Mouse (Mus musculus) WW6 (cell line): Measurements from ENCODE around the gene Syt12.
"Not testable (repeated sequence)": the region's sequence is repeated elsewhere in the genome, so short reads cannot be mapped to it uniquely, and the experiment has no call there.

Source experiments
- DNase-seq: peaks from one replicate; pipeline ENCODE4 v3.0.0-alpha.2; 2013; ENCODE audit warnings: low read depth, low spot score

The Syt12 gene

DNA sequence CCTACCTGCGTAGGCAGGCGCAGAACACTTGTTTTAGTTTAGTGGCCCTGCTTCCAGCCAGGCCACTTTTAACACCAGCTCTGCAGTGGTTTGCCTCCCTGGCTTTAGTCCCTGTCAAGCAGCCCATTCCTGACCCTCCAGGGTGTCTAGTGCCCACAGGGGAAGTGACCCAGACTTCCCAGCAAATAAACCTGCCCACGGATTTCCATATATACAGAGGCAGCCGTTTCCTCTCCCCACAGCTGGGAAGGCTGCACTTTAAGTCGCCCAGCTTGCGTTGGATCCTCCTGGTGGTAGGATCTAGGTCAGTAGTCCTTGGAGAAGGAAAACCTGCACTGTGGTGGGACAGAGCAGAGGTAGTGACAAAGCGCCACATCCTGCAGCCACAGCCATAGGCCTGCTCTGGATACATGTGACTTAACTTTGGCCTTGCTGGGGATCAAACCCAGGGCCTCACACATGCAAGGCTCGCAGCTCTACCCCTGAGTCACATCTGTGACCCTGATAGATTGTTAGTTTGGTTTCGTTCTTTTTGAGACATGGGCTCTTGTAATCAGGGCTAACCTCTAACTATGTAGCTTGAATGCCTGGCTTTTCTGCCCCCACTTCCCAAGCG lies 13.9 kb upstream of the Syt12 start:
- DNase-seq: no peak

DNA sequence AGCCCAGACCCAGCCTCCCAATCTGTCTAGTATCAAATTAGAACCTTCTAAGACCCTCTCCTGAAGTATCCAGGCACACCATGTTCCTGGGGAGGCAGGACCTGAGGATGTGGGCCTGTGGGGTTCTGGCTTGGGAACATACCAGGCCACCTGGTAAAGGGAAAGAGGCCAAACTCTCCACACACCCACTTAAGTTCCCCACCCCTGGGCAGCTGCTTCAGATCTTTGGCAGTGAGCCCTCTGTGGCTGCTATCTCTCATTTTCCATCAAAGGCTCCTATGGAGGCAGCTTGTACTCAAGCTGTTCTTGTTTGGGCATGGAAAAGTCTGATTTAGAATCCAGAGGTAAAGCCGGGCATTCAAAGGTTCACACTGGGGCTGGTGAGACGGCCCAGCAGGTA lies 10.6 kb upstream of the Syt12 start:
- DNase-seq: no peak

DNA sequence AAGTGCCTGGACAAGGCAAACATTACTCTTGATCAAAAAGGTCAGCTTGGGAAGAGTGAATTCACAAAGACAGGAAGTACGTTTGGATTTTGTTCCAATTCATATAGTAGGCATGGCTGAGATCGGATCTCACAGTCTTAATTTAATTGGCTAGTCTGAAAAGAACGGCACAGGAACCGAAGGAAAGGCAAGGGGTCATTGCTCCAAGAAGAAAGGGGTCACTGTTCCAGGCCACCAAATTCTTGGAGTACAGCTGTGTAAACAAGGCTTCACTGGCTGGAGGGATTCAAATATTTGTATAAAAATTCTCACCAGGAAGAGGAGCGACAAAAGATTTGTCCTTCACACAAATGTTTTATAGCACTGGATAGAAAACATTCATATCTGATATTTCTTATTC lies 7.8 kb upstream of the Syt12 start:
- DNase-seq: no peak

DNA sequence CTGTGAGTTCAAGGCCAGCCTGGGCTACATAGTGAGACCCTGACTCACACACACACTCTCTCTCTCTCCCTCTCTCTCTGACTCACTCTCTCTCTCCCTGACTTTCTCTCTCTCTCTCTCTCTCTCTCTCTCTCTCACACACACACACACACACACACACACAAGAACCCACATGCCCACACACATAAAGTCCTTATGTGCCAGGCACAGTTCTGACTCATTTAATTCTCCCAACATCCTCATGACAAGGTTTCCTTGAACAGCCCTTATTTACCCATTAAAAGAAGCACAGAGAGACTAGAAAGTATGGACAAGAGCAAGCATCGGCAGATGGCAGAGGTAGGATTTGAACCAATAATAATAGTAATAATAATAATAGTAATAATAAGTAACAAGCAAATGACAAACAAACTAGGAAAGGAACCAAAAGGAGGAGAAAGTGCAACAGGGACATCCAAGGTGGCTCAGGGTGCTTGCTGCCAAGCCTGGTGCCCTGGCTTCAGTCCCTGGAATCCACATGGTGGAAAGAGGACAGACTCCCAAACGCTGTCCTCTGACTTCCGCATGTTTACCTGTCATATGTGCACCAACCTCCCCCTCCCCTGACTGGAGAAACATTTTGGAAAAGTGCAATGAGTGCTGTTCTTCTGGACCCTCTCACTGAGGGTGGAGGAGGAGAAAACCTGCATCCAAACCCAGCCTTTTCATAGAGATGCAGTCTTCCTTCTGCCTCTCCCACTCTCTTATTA lies 5.0 kb upstream of the Syt12 start:
- DNase-seq: no peak

DNA sequence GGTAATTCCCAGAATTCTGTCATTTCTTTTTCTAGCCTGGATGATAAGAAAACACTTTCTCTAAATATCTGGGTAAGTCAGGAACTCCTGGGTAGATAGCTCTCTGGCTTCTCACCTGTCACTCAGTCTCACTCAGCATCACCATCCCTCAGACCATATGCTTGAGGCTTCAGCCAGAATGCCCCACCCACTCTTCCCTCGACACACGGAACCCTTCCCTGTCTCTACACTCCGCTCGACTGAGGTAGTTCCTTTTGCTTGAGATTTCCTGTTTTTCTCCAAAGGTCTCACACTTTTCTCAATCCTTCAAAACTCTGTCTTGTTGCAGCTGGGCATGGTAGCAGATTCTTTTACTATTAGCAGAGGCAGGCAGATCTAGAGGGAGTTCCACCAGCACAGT lies 4.1 kb upstream of the Syt12 start:
- no peak for DNase-seq

DNA sequence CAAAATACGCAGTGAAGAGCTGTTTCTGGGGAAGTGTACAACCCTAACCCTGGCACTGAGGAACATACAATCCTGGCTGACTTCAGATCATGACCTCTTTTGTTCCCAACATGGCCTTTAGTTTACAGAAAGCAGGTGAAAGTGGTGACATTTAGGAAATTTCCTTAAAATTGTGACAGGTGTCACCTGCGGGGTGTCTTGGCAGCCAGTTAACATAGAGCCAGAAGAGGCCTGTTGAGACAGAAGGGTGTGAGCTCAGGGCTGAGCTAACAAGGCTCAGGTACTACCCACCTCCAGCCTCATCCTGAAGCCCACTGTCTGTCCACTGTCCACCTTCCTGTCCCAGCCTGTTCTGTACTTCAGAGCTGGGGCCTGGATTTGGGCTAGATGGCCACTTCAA lies 2.8 kb upstream of the Syt12 start:
- no peak for DNase-seq

DNA sequence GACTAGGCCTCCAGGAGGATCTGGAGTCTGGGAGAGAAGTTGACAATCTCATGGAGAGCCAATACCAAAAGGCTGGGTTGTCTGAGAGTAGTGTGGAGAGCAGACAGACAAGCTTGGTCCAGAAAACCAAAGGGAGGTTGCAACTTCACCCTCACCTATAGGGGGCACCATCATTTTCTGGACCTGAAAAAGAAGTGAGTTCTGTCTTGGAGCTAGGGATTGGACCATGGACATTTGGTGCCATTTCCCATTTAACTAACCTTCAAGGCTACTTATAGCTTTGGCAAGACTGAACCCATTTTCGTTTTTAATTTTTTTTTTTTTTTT lies 906 bp upstream of the Syt12 start:
- no peak for DNase-seq

DNA sequence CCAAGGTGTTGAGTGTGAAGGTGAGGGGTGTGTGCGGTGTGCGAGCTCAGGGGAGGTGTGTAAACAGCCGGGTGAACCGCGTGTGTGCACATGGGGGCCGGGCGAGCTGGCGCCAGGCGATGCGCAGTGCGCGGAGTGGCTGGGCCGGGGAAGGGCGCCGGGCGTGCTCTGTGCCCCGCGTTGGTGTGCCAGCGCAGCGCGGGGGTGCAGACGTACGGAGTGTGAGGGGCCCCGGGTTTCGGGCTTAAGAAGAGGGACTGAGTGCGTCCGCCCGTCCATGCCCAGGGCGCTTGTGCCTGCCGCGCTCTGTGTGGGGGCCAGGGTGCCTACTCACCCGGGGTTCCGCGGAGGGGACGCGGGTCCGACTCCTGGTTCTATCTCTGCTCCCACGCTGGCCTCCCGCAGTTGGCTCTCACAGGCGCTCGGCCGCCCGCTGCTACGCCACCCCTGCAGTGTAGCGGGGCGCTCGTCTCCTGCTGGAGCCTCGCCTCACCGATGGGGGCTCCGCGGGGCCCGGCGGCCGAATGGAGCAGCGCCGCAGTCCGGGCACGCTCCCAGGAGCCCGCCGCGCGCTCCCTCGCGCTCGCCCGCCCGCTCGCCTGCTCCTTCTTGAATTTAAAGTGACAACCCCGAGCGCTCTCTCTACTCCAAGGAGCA lies 518 bp downstream of the Syt12 start:
- DNase-seq: no peak

DNA sequence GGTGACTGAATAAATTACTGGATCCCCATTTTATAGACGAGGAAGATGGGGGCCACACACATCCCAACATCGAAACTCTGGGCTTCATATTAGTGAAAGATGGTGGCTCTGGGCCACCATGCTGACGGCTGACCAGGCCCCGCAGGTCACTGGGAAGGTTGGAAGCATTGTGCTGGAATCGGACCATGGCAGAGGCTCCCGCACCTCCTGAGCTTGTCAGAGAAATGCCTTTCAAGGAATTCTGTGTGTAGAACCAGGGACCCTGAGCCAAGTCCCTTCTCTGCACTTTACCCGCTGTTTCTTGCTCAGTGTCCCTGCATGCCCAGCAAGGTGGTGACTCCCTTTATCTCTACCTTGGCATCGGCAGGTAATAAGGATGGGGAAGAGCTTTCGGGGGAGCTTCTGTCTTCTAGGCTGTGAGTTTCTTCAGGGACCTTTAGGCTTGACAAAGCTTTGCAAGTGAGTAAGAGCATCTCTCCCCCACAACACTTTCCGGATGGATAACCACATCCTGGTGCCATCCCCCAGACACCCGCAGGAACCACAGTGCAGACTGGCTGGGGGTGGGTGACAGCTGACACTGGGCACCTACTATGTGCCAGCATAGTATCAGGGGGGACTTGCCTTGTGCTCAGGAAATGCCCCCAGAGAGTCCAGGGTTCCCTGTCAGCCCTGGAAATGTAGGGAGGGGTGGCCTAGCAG lies 1.9 kb downstream of the Syt12 start:
- no peak for DNase-seq

DNA sequence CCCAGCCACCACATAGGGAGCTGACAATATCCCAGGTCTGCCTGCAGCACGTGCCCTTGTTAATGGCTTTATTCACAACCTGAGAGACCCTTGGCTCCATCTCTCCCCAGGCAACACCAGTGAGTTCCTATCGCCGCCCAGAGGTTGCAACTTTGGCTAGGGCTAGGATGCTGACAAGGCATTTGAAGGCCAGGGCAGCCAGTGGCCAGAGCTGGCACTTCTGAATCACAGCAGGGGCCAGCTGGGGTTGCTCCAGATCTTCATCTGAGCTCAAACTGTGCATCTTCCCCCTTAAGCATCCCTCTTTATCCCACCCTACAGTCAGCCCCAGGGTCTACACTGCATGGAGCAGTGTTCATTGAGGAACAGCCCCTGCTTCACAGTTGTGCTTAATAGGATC lies 2.5 kb downstream of the Syt12 start:
- no peak for DNase-seq

DNA sequence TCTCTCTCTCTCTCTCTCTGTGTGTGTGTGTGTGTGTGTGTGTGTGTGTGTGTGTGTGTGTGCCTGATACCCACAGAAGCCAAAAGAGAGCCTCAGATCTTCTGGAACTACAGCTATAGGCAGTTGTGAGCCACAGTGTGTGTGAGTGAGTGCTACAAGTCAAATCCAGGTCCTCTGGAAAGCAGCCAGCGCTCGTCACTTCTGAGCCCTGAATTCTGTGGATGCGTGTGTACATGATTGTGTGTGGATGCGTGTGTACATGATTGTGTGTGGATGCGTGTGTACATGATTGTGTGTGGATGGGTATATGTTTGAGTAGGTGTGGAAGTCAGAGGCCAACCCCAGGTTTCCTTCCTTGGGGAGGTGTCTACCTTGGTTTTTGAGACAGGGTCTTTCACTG lies 3.7 kb downstream of the Syt12 start:
- no peak for DNase-seq

DNA sequence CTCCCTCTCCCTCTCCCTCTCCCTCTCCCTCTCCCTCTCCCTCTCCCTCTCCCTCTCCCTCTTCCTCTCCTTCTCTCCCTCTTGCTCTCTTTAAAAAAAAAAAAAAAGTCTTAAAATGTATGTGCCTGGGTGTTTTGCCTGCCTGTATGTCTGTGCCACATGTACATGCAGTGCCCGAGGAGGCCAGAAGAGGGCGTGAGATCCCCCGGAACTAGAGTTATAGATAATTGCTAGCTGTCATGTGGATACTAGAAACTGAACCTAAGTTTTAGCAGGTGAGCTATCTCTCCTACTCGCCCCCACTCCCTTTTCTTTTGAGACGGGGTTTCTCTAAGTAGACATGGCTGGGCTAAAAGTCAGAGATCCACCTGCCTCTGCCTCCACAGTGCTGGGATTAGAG lies 8.9 kb downstream of the Syt12 start:
- DNase-seq: no peak

DNA sequence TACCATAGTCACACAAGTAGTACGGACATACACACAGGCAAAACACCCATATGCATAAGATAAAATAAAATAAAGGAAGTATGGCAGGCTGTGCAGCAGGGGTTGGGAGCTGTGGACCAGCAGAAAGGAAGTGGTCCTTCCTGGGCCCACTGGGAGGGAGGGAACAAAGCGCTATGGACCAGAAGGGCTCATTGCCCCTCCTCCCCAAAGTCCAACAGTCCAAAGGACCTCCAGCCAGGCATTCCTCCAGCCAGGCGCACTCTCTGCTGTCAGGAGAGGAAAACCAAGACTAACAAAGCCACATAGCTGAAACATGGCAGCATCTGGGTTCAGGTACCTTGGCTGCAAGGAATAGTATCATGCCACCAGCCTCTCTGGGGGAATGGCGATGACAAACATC lies 12.6 kb downstream of the Syt12 start:
- DNase-seq: no peak

DNA sequence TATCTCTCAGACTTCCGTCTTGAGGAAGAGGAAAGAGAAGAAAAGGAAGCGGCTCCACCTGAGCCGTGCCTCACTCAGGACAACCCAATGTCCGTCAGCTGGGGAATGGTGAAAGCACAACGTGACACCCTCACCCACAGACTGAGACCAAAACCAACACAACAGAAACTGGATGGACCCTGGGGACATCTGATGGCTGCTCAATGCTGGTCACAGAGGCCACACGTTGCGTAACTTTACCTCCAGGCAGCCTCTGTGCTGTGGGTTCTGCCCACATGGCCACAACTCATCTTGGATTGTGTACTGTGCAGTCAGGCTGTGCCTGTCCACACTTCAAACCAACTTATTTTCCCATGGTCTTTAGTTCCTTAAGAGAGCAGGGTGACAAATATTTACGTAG lies 15.3 kb downstream of the Syt12 start:
- no peak for DNase-seq

DNA sequence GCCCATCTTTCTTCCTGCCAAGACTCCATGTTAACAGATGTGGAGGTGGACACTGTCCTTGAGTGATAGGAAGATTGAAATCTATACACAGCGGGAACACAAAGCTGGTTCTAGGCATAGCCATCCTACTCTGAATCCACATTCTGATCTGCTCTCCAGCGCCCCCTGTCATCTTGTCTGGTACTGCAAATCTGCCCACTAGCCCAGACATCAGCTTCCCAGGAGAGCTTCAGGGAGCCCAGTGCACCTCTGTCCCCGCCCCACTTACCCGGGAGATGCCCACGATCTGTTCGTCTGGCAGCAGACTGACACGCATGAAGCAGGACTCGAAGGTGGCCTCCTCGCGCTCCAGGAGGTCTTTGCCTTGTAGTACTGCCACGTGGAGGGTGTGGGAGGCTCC lies 21.0 kb downstream of the Syt12 start:
- DNase-seq: no peak

DNA sequence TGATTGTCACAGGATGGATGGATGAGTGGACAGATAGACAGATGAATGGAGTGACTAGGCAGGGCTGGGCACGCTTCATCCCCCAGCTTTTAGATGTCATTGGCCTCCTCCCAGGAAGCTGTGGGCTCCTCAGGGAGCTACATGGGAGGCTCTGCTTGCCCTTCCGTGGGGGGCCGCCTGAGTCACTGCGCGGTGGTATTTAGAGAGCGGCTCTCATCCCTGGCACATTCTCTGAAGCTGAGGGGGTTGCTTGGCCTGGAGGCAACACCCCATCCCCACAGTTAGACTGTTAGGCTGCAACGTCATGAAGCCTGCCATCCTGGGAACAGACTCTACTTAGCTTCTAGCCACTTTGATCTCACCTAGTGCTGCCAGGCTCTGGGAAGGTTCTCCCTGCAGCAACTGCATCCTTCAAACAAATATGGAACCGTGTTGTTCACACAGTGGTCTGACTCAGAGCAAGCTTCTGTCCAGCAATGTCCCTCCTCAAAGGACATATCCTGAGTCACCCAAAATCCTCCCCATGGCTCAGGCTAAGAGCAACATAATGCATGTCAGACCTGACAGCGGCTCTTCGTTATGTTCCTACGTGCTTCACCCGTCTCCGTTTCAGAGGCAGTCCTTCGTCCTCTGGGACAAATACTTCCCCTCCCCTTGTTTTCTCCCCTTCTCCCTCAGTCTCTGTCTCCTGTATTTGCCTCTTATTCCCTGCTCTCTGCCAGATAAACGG lies 22.0 kb downstream of the Syt12 start:
- DNase-seq: no peak

DNA sequence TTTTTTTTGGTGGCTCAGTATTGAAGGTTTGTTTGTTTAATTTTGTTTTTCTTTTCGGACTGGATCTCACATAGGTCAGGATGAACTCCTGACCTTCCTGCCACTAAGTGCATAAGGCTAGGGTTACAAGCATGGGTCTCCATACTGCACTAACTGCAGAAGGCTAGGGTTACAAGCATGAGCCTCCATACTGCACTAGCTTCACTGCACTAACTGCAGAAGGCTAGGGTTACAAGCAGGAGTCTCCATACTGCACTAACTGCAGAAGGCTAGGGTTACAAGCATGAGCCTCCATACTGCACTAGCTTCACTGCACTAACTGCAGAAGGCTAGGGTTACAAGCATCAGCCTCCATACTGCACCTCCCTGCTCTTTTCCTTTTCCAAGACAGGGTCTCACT lies 23.2 kb downstream of the Syt12 start:
- not testable (repeated sequence) for DNase-seq

DNA sequence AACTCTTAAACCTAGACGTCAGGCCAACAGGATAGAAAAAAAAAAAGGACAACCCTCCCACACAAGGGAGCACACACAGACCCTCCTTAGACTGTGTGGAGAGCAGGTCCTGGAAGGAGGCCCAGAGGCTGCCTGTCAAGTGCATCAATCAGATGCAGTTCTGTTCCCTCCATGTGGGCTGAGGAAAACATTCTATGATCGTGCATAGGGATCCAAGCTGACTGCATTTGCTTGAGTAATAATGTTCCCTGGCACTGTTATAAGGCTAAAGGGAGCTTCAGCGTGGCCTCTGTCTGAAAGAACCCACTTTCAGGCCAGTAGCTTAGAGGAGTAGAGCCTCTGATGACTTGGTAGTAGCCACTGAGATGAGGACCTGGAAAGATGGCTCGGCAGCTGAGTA lies 24.7 kb downstream of the Syt12 start:
- no peak for DNase-seq

DNA sequence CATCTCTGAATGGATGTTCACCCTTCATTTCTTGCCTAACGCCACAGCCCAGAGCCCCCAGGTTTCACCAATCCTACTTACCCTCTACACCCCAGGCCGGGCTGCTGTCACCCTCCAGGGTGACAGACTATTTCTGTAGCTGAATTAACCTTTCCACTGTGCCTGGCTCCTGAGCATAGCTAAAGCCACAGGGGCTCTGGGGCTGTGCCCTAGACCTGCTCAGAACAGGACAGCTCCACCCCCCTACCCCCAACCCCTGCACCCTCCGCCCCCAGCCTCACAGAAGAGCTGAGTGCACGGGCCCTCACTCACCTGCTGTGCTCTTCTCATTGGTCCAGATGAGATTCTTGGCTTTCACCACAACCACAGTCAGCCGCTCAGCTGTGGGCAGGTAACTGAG lies 25.3 kb downstream of the Syt12 start:
- no peak for DNase-seq

DNA sequence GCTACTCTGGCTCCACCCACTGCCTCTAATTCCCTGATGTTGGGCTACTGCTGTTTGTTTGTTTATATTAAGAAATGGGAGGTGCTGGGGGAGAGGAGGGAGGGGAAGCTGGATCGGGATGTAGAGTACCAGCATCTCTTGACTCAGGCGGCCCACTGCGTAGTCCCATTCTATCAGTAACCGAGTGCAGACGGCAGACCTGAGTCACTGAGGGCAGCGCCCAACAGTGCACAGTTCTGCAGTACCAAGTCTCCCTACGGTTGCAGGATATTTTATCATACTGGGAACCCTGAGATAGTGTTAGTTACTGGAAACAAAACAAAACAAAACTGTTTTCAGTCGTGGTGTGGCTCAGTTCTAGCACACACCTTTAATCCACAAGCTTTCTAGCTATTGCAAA lies 26.1 kb downstream of the Syt12 start:
- DNase-seq: no peak

DNA sequence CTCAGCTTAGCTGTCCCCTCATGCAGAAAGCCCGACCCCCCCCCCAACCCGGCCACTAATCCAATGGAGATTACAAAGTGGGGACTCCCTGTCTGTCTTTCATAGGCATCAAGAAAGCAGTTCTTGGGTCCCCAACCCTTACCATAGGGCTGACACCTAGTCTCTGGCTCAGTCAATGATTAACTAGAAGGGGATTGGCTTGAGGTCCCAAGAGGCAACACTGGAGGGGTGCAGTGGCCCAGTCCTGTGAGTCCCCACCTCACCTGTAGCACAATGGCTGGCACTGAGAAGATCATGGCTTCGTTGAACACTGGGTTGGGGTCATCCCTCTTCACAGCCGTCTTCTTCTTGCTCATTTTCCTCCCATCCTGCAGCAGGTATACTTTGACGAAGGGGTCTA lies 26.6 kb downstream of the Syt12 start:
- no peak for DNase-seq

DNA sequence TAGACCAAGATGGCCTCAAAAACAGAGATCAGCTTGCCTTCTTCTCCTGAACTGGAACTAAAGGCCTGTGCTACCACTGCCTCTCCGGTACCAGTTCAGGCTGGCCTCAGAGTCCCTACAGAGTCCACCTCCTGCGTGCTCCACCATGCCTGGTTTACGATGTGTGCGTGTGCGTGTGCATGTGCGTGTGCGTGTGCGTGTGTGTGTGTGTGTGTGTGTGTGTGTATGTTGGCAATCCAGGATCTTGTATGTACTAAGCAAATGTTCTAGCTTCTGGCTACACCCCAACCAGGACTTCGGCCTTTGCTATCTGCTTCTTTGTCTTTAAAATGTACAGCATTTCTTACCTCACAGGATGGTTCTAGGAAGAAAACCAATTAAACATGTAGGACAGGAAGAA lies 28.0 kb downstream of the Syt12 start:
- no peak for DNase-seq
